Mouse (Mus musculus): ENCODE data around the gene Sike1. TPM values are rescaled to one million over a fixed set of nuclear protein-coding genes. Genes with fewer than 3 reads are reported as not detected.

The Sike1 gene
- total and polyA plus RNA-seq, 2 experiments from 2014 or later, result 31.8 to 60.0 TPM

GRCm38 (mm10) chr3:102955596-102955995 is 39.9 kb upstream of the Sike1 start:
- TF ChIP-seq EP300 (IDR thresholded peaks at IDR 0.05; ENCODE audit: low read depth) (no peak), CTCF (IDR thresholded peaks at IDR 0.05; ENCODE audit: low read depth) (no peak)
- no peak overlapping the region for H3K4me2 ChIP-seq (ENCODE audit: low read depth, low read length)
- H3K27me3 ChIP-seq (ENCODE audit: control insufficient read depth, insufficient read depth, low read length), result no peaks in the 10 kb centered on the region
- H3K9me3 ChIP-seq (replicated peaks; ENCODE audit: control insufficient read depth, low read length), result no peaks in the 10 kb centered on the region
- ATAC-seq (ENCODE audit: insufficient read depth, low read depth), result no peak
- no peak overlapping the region for H3K27ac ChIP-seq (ENCODE audit: low read depth)
- 23% methylated on average over 3 of the region's 3 CpGs for WGBS
- no peak overlapping the region for H3K4me3 ChIP-seq (ENCODE audit: low read depth, low read length)
- H3K9ac ChIP-seq (replicated peaks; ENCODE audit: low read depth, low read length), result no peak overlapping the region
- no peak for DNase-seq (ENCODE audit: low spot score)
- no peaks in the 10 kb centered on the region for H3K4me1 ChIP-seq (ENCODE audit: control insufficient read depth, insufficient read depth)
- no peaks in the 10 kb centered on the region for H3K36me3 ChIP-seq (replicated peaks; ENCODE audit: control insufficient read depth, insufficient read depth, low read length)

- Histone ChIP-seq H3K27me3 (ENCODE audit: control insufficient read depth, insufficient read depth, low read length) (no peaks in the 10 kb centered on the region), H3K9me3 (replicated peaks; ENCODE audit: control insufficient read depth, low read length) (no peaks in the 10 kb centered on the region), H3K4me2 (ENCODE audit: low read depth, low read length) (no peak within 1 kb of the TSS), H3K4me3 (ENCODE audit: low read depth, low read length) (no peak within 1 kb of the TSS), H3K36me3 (replicated peaks; ENCODE audit: control insufficient read depth, insufficient read depth, low read length) (no peaks in the 10 kb centered on the region), H3K27ac (ENCODE audit: low read depth) (no peak within 1 kb of the TSS), H3K9ac (replicated peaks; ENCODE audit: low read depth, low read length) (no peak within 1 kb of the TSS), H3K4me1 (ENCODE audit: control insufficient read depth, insufficient read depth) (no peaks in the 10 kb centered on the region)
- no peak for DNase-seq (ENCODE audit: low spot score)
- WGBS, result 8% methylated on average over 3 of the region's 3 CpGs
- TF ChIP-seq CTCF (IDR thresholded peaks at IDR 0.05; ENCODE audit: low read depth), result no peak
- no peak for TF ChIP-seq EP300 (IDR thresholded peaks at IDR 0.05; ENCODE audit: low read depth)
- no peak for ATAC-seq (ENCODE audit: insufficient read depth, low read depth)
These were observed 31.5 kb upstream of the Sike1 start, which contains the start of gene Nr1h5 for GRCm38 (mm10) chr3:102964033-102964432. Gene Nr1h5 (minus strand): TSS chr3:102964133.

GRCm38 (mm10) chr3:102970067-102970466 is 25.4 kb upstream of the Sike1 start:
- no peaks in the 10 kb centered on the region for H3K36me3 ChIP-seq (replicated peaks; ENCODE audit: control insufficient read depth, insufficient read depth, low read length)
- 69% methylated on average over 9 of the region's 9 CpGs for WGBS

GRCm38 (mm10) chr3:102970508-102970907 is 25.0 kb upstream of the Sike1 start:
- Histone ChIP-seq H3K4me1 (ENCODE audit: control insufficient read depth, insufficient read depth) (no peaks in the 10 kb centered on the region), H3K27ac (ENCODE audit: low read depth) (no peak overlapping the region), H3K27me3 (ENCODE audit: control insufficient read depth, insufficient read depth, low read length) (no peaks in the 10 kb centered on the region), H3K9ac (replicated peaks; ENCODE audit: low read depth, low read length) (no peak overlapping the region), H3K4me3 (ENCODE audit: low read depth, low read length) (no peak overlapping the region), H3K4me2 (ENCODE audit: low read depth, low read length) (no peak overlapping the region), H3K9me3 (replicated peaks; ENCODE audit: control insufficient read depth, low read length) (no peaks in the 10 kb centered on the region), H3K36me3 (replicated peaks; ENCODE audit: control insufficient read depth, insufficient read depth, low read length) (no peaks in the 10 kb centered on the region)
- TF ChIP-seq EP300 (IDR thresholded peaks at IDR 0.05; ENCODE audit: low read depth) (no peak), CTCF (IDR thresholded peaks at IDR 0.05; ENCODE audit: low read depth) (no peak)
- 72% methylated on average over 3 of the region's 3 CpGs for WGBS
- ATAC-seq (ENCODE audit: insufficient read depth, low read depth) (no peak), DNase-seq (ENCODE audit: low spot score) (no peak)

More at GRCm38 (mm10) chr3:102970067-102970466, 25.4 kb upstream of the Sike1 start:
- H3K27me3 ChIP-seq (ENCODE audit: control insufficient read depth, insufficient read depth, low read length), result no peaks in the 10 kb centered on the region
- no peak for TF ChIP-seq CTCF (IDR thresholded peaks at IDR 0.05; ENCODE audit: low read depth)
- no peak overlapping the region for H3K9ac ChIP-seq (replicated peaks; ENCODE audit: low read depth, low read length)
- H3K4me1 ChIP-seq (ENCODE audit: control insufficient read depth, insufficient read depth), result no peaks in the 10 kb centered on the region
- no peak overlapping the region for H3K4me2 ChIP-seq (ENCODE audit: low read depth, low read length)
- H3K9me3 ChIP-seq (replicated peaks; ENCODE audit: control insufficient read depth, low read length), result no peaks in the 10 kb centered on the region
- no peak overlapping the region for H3K27ac ChIP-seq (ENCODE audit: low read depth)
- DNase-seq (ENCODE audit: low spot score) (no peak), ATAC-seq (ENCODE audit: insufficient read depth, low read depth) (no peak)
- H3K4me3 ChIP-seq (ENCODE audit: low read depth, low read length), result no peak overlapping the region

GRCm38 (mm10) chr3:102976906-102977305 is 18.6 kb upstream of the Sike1 start:
- no peaks in the 10 kb centered on the region for H3K4me1 ChIP-seq (ENCODE audit: control insufficient read depth, insufficient read depth)
- TF ChIP-seq EP300 (IDR thresholded peaks at IDR 0.05; ENCODE audit: low read depth) (no peak), CTCF (IDR thresholded peaks at IDR 0.05; ENCODE audit: low read depth) (no peak)
- DNase-seq (ENCODE audit: low spot score) (no peak), ATAC-seq (ENCODE audit: insufficient read depth, low read depth) (no peak)
- H3K27me3 ChIP-seq (ENCODE audit: control insufficient read depth, insufficient read depth, low read length), result no peaks in the 10 kb centered on the region
- no peak overlapping the region for H3K9ac ChIP-seq (replicated peaks; ENCODE audit: low read depth, low read length)
- no peak overlapping the region for H3K4me3 ChIP-seq (ENCODE audit: low read depth, low read length)
- H3K27ac ChIP-seq (ENCODE audit: low read depth), result no peak overlapping the region
- no peak overlapping the region for H3K4me2 ChIP-seq (ENCODE audit: low read depth, low read length)
- WGBS, result 75% methylated on average over 4 of the region's 4 CpGs
- H3K9me3 ChIP-seq (replicated peaks; ENCODE audit: control insufficient read depth, low read length), result no peaks in the 10 kb centered on the region
- H3K36me3 ChIP-seq (replicated peaks; ENCODE audit: control insufficient read depth, insufficient read depth, low read length), result no peaks in the 10 kb centered on the region

GRCm38 (mm10) chr3:102979550-102980348 is 15.8 kb upstream of the Sike1 start:
- H3K9ac ChIP-seq (replicated peaks; ENCODE audit: low read depth, low read length), result no peak overlapping the region
- TF ChIP-seq EP300 (IDR thresholded peaks at IDR 0.05; ENCODE audit: low read depth) (no peak), CTCF (IDR thresholded peaks at IDR 0.05; ENCODE audit: low read depth) (no peak)
- no peak for ATAC-seq (ENCODE audit: insufficient read depth, low read depth)
- no peak overlapping the region for H3K4me2 ChIP-seq (ENCODE audit: low read depth, low read length)
- no peak overlapping the region for H3K27ac ChIP-seq (ENCODE audit: low read depth)
- WGBS, result 30% methylated on average over 10 of the region's 10 CpGs
- H3K9me3 ChIP-seq (replicated peaks; ENCODE audit: control insufficient read depth, low read length), result no peaks in the 10 kb centered on the region
- no peaks in the 10 kb centered on the region for H3K36me3 ChIP-seq (replicated peaks; ENCODE audit: control insufficient read depth, insufficient read depth, low read length)
- H3K27me3 ChIP-seq (ENCODE audit: control insufficient read depth, insufficient read depth, low read length), result no peaks in the 10 kb centered on the region
- peak; percentile 17 for DNase-seq (ENCODE audit: low spot score)
- H3K4me1 ChIP-seq (ENCODE audit: control insufficient read depth, insufficient read depth), result no peaks in the 10 kb centered on the region
- H3K4me3 ChIP-seq (ENCODE audit: low read depth, low read length), result no peak overlapping the region
